Mouse (Mus musculus) myocyte (in vitro differentiated cells): Measurements from ENCODE around the gene Ncan. TPM values are rescaled to one million over a fixed set of nuclear protein-coding genes. Genes with fewer than 3 reads are reported as not detected.

Experiments
- H3K27me3 ChIP-seq: one replicate; pipeline ENCODE4 v1.6.1; 2011; ENCODE audit not compliant: control insufficient read depth, insufficient read depth, insufficient read length
- H3K36me3 ChIP-seq: one replicate; pipeline ENCODE4 v1.6.1; 2011; ENCODE audit not compliant: control insufficient read depth, insufficient read depth
- H3K4me2 ChIP-seq: one replicate; pipeline ENCODE4 v1.6.1; 2011; ENCODE audit warnings: low read depth, control low read depth
- H3K4me3 ChIP-seq: one replicate; pipeline ENCODE4 v1.5.1; 2011; ENCODE audit warnings: mild to moderate bottlenecking, control low read depth, moderate library complexity
- H3K79me2 ChIP-seq: one replicate; pipeline ENCODE4 v1.6.1; 2011; ENCODE audit not compliant: control insufficient read depth, insufficient read depth
- H3ac ChIP-seq: one replicate; pipeline ENCODE4 v1.6.1; 2011; ENCODE audit not compliant: control insufficient read depth, insufficient read length
- CEBPB ChIP-seq: IDR thresholded peaks from 2 replicates; pipeline ENCODE4 v1.6.1; 2011; ENCODE audit warnings: mild to moderate bottlenecking, moderate library complexity; ENCODE audit not compliant: poor library complexity, insufficient read depth, severe bottlenecking
- E2F4 ChIP-seq: IDR thresholded peaks from one replicate; pipeline ENCODE4 v1.6.1; 2011; ENCODE audit warnings: mild to moderate bottlenecking, control low read depth, moderate library complexity; ENCODE audit not compliant: insufficient read depth
- MAX ChIP-seq: IDR thresholded peaks from one replicate; pipeline ENCODE4 v1.6.1; 2011; ENCODE audit warnings: low read depth, mild to moderate bottlenecking, control low read depth
- MYOD1 ChIP-seq, 3 experiments: IDR thresholded peaks; one replicate each; pipeline ENCODE4 v1.6.1; 2011; ENCODE audit warnings: control low read depth in 2 of 3, low read depth in 2 of 3, mild to moderate bottlenecking in 2 of 3, moderate library complexity in 1 of 3; ENCODE audit not compliant: insufficient read length in 2 of 3, control insufficient read depth in 1 of 3
- MYOG ChIP-seq, 3 experiments: IDR thresholded peaks; one replicate each; pipeline ENCODE4 v1.6.1; 2011; ENCODE audit warnings: control low read depth in 2 of 3, low read depth in 2 of 3, mild to moderate bottlenecking in 2 of 3; ENCODE audit not compliant: insufficient read length in 2 of 3, control insufficient read depth in 1 of 3, insufficient read depth in 1 of 3
- POLR2A ChIP-seq: IDR thresholded peaks from one replicate; pipeline ENCODE4 v1.6.1; 2011; ENCODE audit warnings: low read depth, mild to moderate bottlenecking, control low read depth, moderate library complexity; ENCODE audit not compliant: insufficient read length
- POLR2AphosphoS2 ChIP-seq: IDR thresholded peaks from one replicate; pipeline ENCODE4 v1.6.1; 2011; ENCODE audit warnings: low read depth, control low read depth; ENCODE audit not compliant: insufficient read length
- REST ChIP-seq: IDR thresholded peaks from one replicate; pipeline ENCODE4 v1.6.1; 2011; ENCODE audit warnings: mild to moderate bottlenecking, control low read depth, moderate library complexity; ENCODE audit not compliant: insufficient read depth, insufficient read length
- SRF ChIP-seq: IDR thresholded peaks from one replicate; pipeline ENCODE4 v1.6.1; 2011; ENCODE audit warnings: low read depth; ENCODE audit not compliant: control insufficient read depth, insufficient read length
- TCF12 ChIP-seq: IDR thresholded peaks from one replicate; pipeline ENCODE4 v1.6.1; 2011; ENCODE audit warnings: mild to moderate bottlenecking, control low read depth; ENCODE audit not compliant: poor library complexity, insufficient read depth, severe bottlenecking
- TCF3 ChIP-seq: IDR thresholded peaks from one replicate; pipeline ENCODE4 v1.6.1; 2011; ENCODE audit warnings: low read depth, control low read depth; ENCODE audit not compliant: insufficient read length
- USF1 ChIP-seq: IDR thresholded peaks from one replicate; pipeline ENCODE4 v1.6.1; 2011; ENCODE audit warnings: low read depth, mild to moderate bottlenecking, control low read depth, moderate library complexity
- polyA plus RNA-seq: library from polyadenylated mRNA; unstranded; fragments of >200 nt; fragmentation: generic; extraction: Trizol; gene quantifications from one replicate; pipeline ENCODE4 v1.2.1, GENCODE M21; 2012; ENCODE audit warnings: missing spikeins

Gene Ncan
- polyA plus RNA-seq, 1 experiment = not detected

DNA sequence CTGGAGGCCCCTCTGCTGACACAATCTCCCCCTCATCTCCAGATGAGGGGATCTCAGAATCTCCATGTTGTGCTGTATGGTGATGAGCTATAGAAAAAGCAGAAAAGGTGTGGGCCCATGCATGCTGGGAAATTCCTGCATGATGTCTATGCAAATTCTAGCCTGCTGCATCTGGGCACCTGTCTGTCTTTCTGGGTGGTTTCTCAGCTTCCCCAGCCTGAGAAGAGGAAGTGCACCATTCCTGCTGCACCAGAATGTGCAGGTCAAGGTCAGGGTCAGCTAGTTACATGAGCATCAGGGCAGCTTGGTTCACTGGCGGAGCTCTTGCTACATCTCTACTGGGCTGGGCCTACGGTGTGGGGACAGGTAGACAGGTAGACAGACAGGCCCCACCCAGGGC is 10.2 kb downstream of the Ncan start:
- peaks cover 93% of the 10 kb centered on the region for H3K27me3 ChIP-seq
- H3K36me3 ChIP-seq = no peaks in the 10 kb centered on the region
- H3K4me2 ChIP-seq = no peak overlapping the region
- H3K4me3 ChIP-seq = no peak overlapping the region
- H3ac ChIP-seq = no peak overlapping the region
- no peaks in the 10 kb centered on the region for H3K79me2 ChIP-seq
- TF ChIP-seq MAX (no peak), CEBPB (no peak), USF1 (no peak), TCF12 (no peak), SRF (no peak), REST (no peak), MYOD1 (IDR thresholded peaks at IDR 0.05; ENCODE audit: control insufficient read depth in 1 of 3, insufficient read length in 2 of 3, low read depth in 2 of 3) (no peak), TCF3 (no peak), POLR2AphosphoS2 (no peak), MYOG (IDR thresholded peaks at IDR 0.05; ENCODE audit: control insufficient read depth in 1 of 3, insufficient read depth in 1 of 3, insufficient read length in 2 of 3, low read depth in 2 of 3) (no peak), POLR2A (no peak), E2F4 (no peak)

GRCm38 (mm10) chr8:70104922-70105321 is 15.8 kb downstream of the Ncan start:
- Histone ChIP-seq H3K4me3 (no peak overlapping the region), H3K79me2 (no peaks in the 10 kb centered on the region), H3ac (no peak overlapping the region), H3K27me3 (peaks cover 45% of the 10 kb centered on the region), H3K36me3 (no peaks in the 10 kb centered on the region), H3K4me2 (no peak overlapping the region)
- TF ChIP-seq USF1 = no peak
- TF ChIP-seq POLR2A = no peak
- TF ChIP-seq REST = no peak
- no peak for TF ChIP-seq MYOG (IDR thresholded peaks at IDR 0.05; ENCODE audit: control insufficient read depth in 1 of 3, insufficient read depth in 1 of 3, insufficient read length in 2 of 3, low read depth in 2 of 3)
- no peak for TF ChIP-seq MYOD1 (IDR thresholded peaks at IDR 0.05; ENCODE audit: control insufficient read depth in 1 of 3, insufficient read length in 2 of 3, low read depth in 2 of 3)
- no peak for TF ChIP-seq CEBPB
- TF ChIP-seq SRF = no peak
- TF ChIP-seq TCF3 = no peak
- TF ChIP-seq E2F4 = no peak
- TF ChIP-seq MAX = no peak
- TF ChIP-seq TCF12 = no peak

DNA sequence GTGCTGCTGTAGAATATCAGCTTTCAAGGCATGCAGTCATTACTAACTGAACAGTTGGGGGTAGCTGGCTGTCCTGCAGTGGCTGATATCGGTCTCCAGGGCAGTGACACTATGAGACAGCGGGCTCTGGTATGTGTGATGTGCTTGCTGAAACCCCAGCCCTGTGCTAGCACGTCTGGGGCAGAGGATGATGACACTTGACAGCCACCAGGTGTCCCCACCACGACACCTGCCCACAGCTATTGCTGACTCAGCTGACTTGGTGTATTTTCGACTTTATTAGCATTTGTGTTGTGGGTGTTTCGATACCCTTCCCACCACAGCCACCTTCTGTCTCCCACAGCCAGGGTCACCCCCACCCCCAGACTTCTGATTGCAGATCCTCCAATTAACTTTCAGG is 16.2 kb downstream of the Ncan start:
- Histone ChIP-seq H3K36me3 (no peaks in the 10 kb centered on the region), H3ac (no peak overlapping the region), H3K4me3 (no peak overlapping the region), H3K79me2 (no peaks in the 10 kb centered on the region), H3K4me2 (no peak overlapping the region), H3K27me3 (peaks cover 41% of the 10 kb centered on the region)
- TF ChIP-seq MYOD1 (IDR thresholded peaks at IDR 0.05; ENCODE audit: control insufficient read depth in 1 of 3, insufficient read length in 2 of 3, low read depth in 2 of 3) (no peak), E2F4 (no peak), POLR2AphosphoS2 (no peak), TCF3 (no peak), MYOG (IDR thresholded peaks at IDR 0.05; ENCODE audit: control insufficient read depth in 1 of 3, insufficient read depth in 1 of 3, insufficient read length in 2 of 3, low read depth in 2 of 3) (no peak), MAX (no peak), SRF (no peak), CEBPB (no peak), USF1 (no peak), TCF12 (no peak), REST (no peak), POLR2A (no peak)

DNA sequence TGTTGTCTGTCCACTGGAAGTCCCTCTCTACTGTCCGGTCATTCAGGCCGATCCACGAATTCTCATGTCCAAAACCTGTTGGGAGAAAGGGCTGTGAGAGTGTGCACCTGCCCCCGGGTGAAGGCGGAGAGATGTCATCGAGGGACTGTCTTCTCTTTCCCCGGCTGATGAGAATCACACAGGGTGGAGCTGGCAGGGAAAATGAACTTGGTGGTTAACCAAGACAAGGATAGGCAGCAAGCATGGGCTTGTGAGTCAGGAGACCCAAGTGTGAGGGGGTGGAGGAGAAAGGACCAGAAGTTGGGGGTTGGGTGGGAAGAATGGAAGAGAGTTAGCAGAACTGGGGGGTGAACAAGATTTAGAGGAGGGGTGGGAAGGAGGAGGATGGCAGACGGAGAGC is 20.4 kb downstream of the Ncan start:
- no peak for TF ChIP-seq SRF
- no peak for TF ChIP-seq POLR2A
- TF ChIP-seq CEBPB = no peak
- no peak for TF ChIP-seq USF1
- no peak for TF ChIP-seq MYOG (IDR thresholded peaks at IDR 0.05; ENCODE audit: control insufficient read depth in 1 of 3, insufficient read depth in 1 of 3, insufficient read length in 2 of 3, low read depth in 2 of 3)
- TF ChIP-seq MYOD1 (IDR thresholded peaks at IDR 0.05; ENCODE audit: control insufficient read depth in 1 of 3, insufficient read length in 2 of 3, low read depth in 2 of 3) = no peak
- TF ChIP-seq E2F4 = no peak
- no peak for TF ChIP-seq REST
- no peak for TF ChIP-seq POLR2AphosphoS2
- TF ChIP-seq TCF12 = no peak
- TF ChIP-seq MAX = no peak
- no peak for TF ChIP-seq TCF3
- Histone ChIP-seq H3K79me2 (no peaks in the 10 kb centered on the region), H3K4me2 (no peak overlapping the region), H3K36me3 (no peaks in the 10 kb centered on the region), H3ac (no peak overlapping the region), H3K4me3 (no peak overlapping the region), H3K27me3 (peaks cover 18% of the 10 kb centered on the region)

DNA sequence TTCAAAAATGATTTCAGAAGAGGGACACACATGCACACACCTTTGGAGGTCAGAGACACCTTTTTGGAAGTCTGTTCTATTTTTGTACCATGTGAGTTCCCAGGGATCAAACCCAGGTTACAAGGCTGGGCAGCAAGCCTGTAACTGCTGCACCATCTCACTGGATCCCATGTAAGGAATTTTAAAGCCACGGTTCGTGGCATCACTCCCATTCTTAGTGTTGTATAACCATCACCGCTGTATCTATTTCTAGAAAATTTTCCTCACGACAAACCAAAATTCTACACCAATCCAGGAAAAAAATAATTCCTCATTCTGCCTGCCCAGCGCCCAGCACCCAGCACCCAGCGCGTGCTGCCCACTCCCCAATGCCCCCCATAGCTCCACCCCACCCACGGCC is 21.4 kb downstream of the Ncan start:
- TF ChIP-seq TCF12 (no peak), TCF3 (no peak), E2F4 (no peak)
- Histone ChIP-seq H3K36me3 (no peaks in the 10 kb centered on the region), H3ac (no peak overlapping the region), H3K4me3 (no peak overlapping the region), H3K27me3 (peaks cover 22% of the 10 kb centered on the region), H3K4me2 (no peak overlapping the region), H3K79me2 (no peaks in the 10 kb centered on the region)
